Mouse (Mus musculus) frontal cortex, adult 2 months (tissue): Measurements from ENCODE around the gene Cd7. TPM values are rescaled to one million over a fixed set of nuclear protein-coding genes. Genes with fewer than 3 reads are reported as not detected.
"Not testable (repeated sequence)": the region's sequence is repeated elsewhere in the genome, so short reads cannot be mapped to it uniquely, and the experiment has no call there.

Experiments
- DNase-seq, 2 experiments: peaks; one replicate each; pipeline ENCODE4 v3.0.0; 2022; ENCODE audit warnings: low spot score in 1 of 2; ENCODE audit errors: extremely low spot score in 1 of 2
- polyA plus RNA-seq: library from polyadenylated mRNA; depleted of rRNA; stranded (reverse); fragments of >200 nt; gene quantifications from 2 replicates; pipeline ENCODE4 v1.2.3, GENCODE M21; 2012

Cd7 gene
- polyA plus RNA-seq, 1 experiment: 1.5 TPM

- no peak for DNase-seq
These were observed 10.6 kb upstream of the Cd7 start for GRCm38 (mm10) chr11:121049840-121050239.

DNA sequence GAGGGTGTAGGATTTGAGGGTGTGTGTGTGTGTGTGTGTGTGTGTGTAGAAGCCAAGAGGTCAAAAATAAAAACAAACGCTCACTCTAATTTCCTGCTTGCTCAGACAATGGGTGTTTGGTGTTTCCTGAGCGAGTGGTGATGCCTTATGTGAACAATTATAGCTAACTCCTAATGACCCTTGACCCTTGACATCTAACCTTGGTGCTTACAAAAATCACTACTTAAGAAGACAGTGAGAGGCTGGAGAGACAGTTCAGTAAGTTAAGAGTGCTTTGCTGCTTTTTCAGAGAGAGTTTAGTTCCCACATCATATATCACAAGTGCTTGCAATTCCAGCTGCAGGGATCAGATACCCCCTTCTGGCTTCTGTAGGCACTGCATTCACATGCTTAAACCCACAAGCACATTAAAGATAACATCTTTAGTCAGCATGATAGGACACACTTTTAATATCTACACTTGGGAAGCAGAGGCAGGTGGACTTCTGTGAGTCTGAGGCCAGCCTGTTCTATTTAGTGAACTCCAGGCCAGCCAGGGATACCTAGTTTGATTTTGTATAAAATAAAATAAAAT lies 8.7 kb upstream of the Cd7 start:
- DNase-seq: peak in 1 of 2 experiments; percentile 53

GRCm38 (mm10) chr11:121045286-121045685 lies 6.1 kb upstream of the Cd7 start:
- no peak for DNase-seq

DNA sequence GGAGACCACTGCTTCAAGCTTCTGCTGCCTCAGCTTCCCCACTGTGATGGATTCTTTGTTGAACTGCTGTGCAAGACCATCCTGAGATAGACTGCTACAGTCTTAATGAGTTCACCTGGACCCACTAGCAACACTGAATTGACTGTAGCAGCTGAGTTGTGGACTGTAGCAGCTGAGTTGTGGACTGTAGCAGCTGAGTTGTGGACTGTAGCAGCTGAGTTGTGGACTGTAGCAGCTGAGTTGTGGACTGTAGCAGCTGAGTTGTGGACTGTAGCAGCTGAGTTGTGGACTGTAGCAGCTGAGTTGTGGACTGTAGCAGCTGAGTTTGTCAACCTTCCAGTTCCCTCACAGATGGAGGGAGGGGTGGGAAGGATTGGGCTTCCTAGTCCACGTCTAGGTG lies 3.8 kb upstream of the Cd7 start:
- not testable (repeated sequence) for DNase-seq

DNA sequence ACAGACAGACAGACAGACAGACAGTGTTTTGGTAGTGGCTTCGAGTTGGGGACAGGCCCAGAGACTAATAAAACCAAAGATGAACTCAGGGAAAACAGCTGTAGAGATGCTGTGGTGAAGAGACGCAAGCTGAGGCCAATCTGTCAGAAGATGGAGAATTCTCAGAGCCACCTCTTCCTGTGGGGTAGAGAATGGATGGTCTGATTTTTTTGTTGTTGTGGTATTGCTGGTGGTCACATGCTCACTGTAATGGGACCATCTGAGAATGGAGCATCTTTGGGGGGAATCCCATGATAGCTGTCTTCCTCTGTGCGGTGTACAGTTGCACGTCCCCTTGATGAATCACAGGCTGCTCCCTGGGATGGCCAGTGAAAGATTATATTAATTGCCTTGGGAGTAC lies 3.3 kb upstream of the Cd7 start:
- DNase-seq: no peak

- DNase-seq: no peak
These were observed 2.4 kb upstream of the Cd7 start for GRCm38 (mm10) chr11:121041636-121042035.

DNA sequence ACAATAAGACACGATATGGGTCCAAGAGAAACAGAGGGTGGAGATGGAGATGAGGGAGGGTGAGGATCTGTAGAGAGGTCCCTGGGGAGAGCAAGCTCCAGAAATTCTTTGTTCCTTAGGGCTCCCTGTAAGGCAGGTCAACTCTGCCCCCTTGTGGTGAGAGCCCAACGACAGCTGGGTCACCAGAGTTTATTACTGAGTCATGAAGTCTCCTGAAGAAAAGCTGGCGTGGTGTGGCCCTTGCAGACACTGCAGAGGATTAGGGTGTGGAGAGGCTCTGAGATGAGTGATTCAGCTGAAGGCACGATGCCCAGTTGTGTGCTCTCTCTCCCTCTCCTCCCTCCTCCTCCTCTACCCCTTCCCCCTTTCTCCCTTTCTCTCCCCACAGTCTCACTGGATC lies 2.0 kb upstream of the Cd7 start:
- peak; percentile 68 to 95 for DNase-seq

DNA sequence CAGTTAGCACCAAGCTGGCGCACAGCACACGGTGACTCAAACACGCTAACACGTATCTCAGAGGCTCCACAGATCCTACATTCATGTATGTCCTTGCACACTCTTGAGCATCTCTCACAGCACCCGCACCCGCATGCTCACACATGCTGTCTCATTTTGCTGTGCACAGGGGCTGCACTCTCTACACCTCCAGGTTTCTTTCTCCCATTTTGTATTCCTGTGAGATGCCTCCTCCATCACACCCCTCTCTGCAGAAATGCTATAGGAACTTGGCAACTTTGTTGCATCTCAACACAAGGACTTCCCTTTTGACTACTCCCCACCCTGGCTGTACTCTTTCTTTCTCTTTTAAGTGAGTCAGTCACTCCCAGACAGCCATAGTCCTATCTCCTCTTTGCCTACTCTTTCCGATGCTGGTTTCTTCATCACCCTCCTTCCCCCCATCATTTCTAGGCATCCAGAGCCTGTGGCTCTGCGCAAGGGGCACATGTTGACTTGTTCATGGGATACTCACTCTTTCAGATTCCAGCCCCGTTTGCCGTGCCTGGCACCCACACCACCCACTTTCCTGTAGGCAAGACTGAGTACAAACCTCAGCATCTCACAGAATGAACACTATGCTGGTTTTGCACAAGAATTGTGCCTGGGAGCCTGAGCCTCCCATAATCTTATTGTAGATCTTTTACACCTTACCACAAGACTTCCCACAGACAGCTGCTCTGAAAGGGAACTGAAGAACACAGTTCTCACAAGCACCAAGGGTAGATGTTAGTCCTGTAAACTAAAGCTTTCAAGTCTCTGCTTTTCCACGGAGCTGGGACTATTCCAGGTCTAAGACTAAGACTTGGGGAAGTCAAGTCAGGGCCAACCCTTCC lies 615 bp downstream of the Cd7 start:
- peak in 1 of 2 experiments; percentile 68 for DNase-seq

DNA sequence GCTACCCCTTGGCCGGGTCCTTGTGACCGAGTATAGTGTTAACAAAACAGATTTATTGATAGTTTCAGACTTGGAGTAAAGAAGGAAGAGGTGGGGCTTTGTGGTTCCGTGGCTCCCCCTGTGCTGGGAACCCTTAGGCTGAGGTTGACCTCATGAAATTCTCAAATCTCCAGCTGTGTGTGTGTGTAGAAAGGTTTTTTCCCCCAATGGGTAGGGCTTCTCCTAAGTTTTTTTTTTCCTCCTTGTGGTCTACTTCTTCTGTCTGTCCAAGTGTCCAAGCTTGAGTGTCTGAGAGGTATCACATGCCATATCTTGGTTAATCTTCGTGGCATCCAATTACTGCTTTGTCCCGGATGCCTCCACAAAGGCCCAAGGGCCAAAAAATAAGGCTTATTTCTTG lies 6.1 kb downstream of the Cd7 start:
- DNase-seq: no peak

GRCm38 (mm10) chr11:121027259-121027658 lies 12.0 kb downstream of the Cd7 start:
- DNase-seq: no peak

GRCm38 (mm10) chr11:121024163-121024562 lies 15.1 kb downstream of the Cd7 start:
- peak in 1 of 2 experiments; percentile 18 for DNase-seq

GRCm38 (mm10) chr11:121019501-121019900 lies 19.7 kb downstream of the Cd7 start:
- DNase-seq: no peak

- DNase-seq: peak; percentile 18 to 70
These were observed 21.5 kb downstream of the Cd7 start for GRCm38 (mm10) chr11:121017703-121018102.

DNA sequence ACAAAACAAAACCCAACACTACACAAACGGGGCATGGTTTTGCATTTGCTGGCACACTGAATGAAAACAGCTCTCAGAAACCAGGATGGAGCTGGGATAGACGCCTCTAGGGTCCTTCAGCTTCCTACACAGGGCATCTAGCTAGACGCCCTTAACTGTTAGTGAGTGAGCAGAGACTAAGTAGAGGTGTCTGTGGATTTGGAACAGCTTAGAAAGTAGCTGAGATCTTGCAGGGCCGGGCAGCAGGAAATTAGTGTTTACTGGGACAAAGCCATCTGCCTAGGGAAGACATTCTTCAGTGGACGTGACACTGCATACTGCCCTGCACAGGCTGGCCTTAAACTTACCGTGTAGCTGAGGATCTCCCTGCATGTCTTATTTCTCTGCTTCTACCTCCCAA lies 23.7 kb downstream of the Cd7 start:
- DNase-seq: no peak

DNA sequence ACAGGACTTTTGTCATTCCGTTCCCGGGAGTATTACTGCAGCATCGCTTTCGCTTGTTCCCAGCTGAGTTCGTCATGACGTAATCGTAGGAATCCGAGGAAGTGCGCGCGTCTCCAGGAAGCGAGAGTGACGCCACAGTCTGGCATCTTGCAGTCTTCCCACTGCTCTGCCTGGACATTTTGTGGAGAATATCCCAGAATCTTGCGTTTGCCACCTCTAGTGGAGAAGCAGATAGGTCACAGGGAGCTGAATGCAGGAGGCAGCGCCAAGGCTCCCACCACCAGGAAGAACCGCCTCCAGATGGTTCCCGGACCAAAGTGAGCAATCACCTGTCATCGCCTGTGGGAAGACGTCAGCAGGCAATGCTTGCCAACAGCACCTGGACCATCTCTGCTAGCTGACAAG lies 24.3 kb downstream of the Cd7 start:
- peak; percentile 40 to 72 for DNase-seq

DNA sequence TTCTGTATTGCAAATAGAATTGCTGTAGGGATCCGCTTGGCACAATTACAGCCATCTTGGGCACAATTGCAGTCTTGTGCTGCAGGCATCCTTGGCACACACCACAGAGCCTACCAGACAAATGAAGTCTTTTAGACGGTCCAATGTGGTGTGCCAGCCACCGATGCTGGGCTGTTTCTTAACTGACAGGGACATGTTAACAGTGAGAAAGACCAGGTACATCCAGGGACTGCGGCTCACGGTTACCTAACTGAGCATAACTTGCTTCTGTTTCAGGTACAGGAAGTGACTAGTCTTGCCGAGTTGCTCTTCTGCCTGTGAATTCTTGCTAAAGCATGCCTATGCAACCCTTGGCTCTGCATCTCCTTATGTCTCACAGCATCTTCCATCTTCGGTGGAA lies 25.6 kb downstream of the Cd7 start:
- no peak for DNase-seq

- no peak for DNase-seq
These were observed 29.0 kb downstream of the Cd7 start for GRCm38 (mm10) chr11:121010044-121010755.

- DNase-seq: no peak
These were observed 33.0 kb downstream of the Cd7 start for GRCm38 (mm10) chr11:121006184-121006583.

DNA sequence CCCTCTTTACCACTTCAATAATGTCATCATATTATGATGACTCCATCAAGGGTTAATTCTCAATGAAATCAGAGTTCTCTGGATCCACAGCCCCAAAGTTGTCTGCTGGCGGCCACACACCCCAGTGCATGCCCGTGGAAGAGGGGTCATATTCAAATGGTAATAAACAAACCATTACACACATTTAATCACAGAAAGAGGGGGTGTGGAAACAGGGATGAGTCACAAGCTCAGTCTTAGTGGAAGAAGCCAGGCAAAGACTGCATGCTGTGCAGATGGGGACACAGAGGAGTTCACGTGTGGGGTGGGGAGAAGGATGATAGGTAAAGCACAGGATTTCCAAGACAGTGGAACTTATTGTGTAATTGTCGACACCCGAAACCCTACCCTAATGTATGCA lies 34.9 kb downstream of the Cd7 start:
- peak in 1 of 2 experiments; percentile 49 for DNase-seq

DNA sequence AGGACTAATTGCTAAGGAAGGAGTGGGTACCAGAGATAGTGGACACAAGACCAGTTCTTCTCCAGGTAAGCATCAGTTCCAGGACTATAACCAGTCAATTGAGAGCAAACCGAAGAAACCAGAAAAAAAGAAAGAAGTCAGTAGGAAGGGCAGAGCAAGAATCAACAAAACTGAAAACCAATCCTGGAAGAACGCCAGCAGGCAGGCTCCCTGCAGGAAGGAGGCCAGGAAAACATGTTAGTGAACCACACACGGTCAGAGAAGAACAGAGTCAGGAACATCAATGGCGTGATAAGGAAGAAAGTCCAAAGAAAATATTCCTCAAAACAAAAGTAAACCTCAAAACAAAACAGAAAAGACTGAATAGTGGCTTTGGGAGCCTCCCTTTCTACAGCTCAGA lies 37.3 kb downstream of the Cd7 start:
- no peak for DNase-seq

GRCm38 (mm10) chr11:120994741-120995140 lies 44.5 kb downstream of the Cd7 start:
- DNase-seq: no peak
